Mouse (Mus musculus) heart, embryonic 15.5 days (tissue): Measurements from ENCODE around the gene Rai1. TPM values are rescaled to one million over a fixed set of nuclear protein-coding genes. Genes with fewer than 3 reads are reported as not detected.

Experiments
- ATAC-seq: fragments of 200-750 bp; cut with Nextera tagmentation; replicated peaks from 2 replicates; pipeline ENCODE4 v1.8.0; 2017; ENCODE audit warnings: low read depth, moderate TSS enrichment; ENCODE audit not compliant: insufficient number of reproducible peaks, insufficient read depth, low FRiP score
- H3K27ac ChIP-seq: fragments of 300-500 bp; sonication (generic); 2 replicates; pipeline ENCODE4 v1.5.1; 2015; ENCODE audit warnings: mild to moderate bottlenecking, inconsistent platforms
- H3K27me3 ChIP-seq: fragments of 300-500 bp; sonication (generic); 2 replicates; pipeline ENCODE4 v1.6.1; 2015; ENCODE audit warnings: inconsistent platforms
- H3K36me3 ChIP-seq: fragments of 300-500 bp; sonication (generic); 2 replicates; pipeline ENCODE4 v1.6.1; 2015; ENCODE audit warnings: mild to moderate bottlenecking, inconsistent platforms
- H3K4me1 ChIP-seq: fragments of 300-500 bp; sonication (generic); replicated peaks from 2 replicates; pipeline ENCODE4 v1.6.1; 2015; ENCODE audit warnings: inconsistent platforms
- H3K4me2 ChIP-seq: fragments of 300-500 bp; sonication (generic); 2 replicates; pipeline ENCODE4 v1.6.1; 2015; ENCODE audit warnings: inconsistent platforms, mild to moderate bottlenecking, moderate library complexity
- H3K4me3 ChIP-seq: fragments of 300-500 bp; sonication (generic); 2 replicates; pipeline ENCODE4 v1.5.1; 2015; ENCODE audit warnings: mild to moderate bottlenecking, inconsistent platforms
- H3K9ac ChIP-seq: fragments of 300-500 bp; sonication (generic); 2 replicates; pipeline ENCODE4 v1.6.1; 2015; ENCODE audit warnings: mild to moderate bottlenecking, inconsistent platforms
- H3K9me3 ChIP-seq: fragments of 300-500 bp; sonication (generic); replicated peaks from 2 replicates; pipeline ENCODE4 v1.6.1; 2016; ENCODE audit warnings: inconsistent platforms
- WGBS: fragments of 180-500 bp; shearing (Covaris S2); methylation state at CpG from one replicate; pipeline ENCODE4 v1.1.7; 2015; ENCODE audit warnings: mixed read lengths; 5-methylcytosine and 5-hydroxymethylcytosine counted together
- polyA plus RNA-seq: library from polyadenylated mRNA; unstranded; fragments of >200 nt; fragmentation: Nextera tagmentation; extraction: Ambion mirVana; gene quantifications from 2 replicates; pipeline ENCODE4 v1.2.1, GENCODE M21; 2015

Gene Rai1
- polyA plus RNA-seq, 1 experiment from 2014 or later = 12.8 TPM

DNA sequence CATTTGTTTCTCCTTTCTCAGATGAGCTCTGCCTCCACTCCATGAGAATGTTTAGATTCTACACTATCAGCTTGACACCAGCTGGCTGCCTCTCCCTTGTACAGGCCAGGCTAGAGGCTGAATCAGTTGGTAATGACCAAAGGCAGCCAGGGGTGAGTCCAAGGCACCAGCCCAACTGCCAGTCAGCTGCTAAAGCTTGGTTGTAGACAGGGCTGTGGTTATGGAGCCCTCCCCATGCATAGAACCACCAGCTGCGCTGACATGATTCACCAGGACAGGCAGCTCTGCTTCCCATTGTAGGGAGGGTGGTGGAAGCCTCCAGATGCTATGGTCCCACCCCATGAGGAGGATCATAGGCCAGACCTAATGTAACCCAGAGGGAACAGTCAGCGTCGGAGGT lies 49.1 kb downstream of the Rai1 start:
- H3K36me3 ChIP-seq = 0 out of 2 replicates have a peak, but pooled peaks cover 5% of the 10 kb centered on the region
- no peak overlapping the region for H3K4me2 ChIP-seq
- ATAC-seq = no peak
- no peak overlapping the region for H3K9ac ChIP-seq
- WGBS = 82% methylated on average over 3 of the region's 3 CpGs
- H3K4me3 ChIP-seq = no peak overlapping the region
- peaks cover 25% of the 10 kb centered on the region for H3K4me1 ChIP-seq
- H3K27me3 ChIP-seq = no peaks in the 10 kb centered on the region
- H3K27ac ChIP-seq = no peak overlapping the region
- H3K9me3 ChIP-seq = no peaks in the 10 kb centered on the region

DNA sequence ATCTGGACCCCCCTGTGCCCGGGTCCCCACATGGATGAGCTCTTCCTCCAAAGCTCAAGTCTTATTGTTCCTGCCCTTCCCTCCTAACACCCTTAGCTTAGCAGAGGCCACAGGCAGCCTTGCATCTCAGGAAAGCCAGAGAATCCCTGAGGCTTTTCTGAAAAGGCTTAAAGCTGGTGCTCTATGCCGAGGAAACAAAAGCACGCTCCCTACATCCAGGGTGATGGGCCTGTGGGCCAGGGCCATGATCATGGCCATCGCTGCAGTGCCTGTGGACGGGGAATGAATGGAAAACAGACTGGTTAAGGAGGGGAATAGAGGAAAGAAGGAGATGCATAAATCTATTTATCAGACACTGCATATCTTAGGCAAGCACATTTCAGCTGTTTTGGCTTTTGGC lies 50.9 kb downstream of the Rai1 start:
- 0 out of 2 replicates have a peak, but pooled peaks cover 3% of the 10 kb centered on the region for H3K36me3 ChIP-seq
- WGBS = 88% methylated on average over 5 of the region's 5 CpGs
- no peak overlapping the region for H3K4me3 ChIP-seq
- H3K9ac ChIP-seq = no peak overlapping the region
- H3K9me3 ChIP-seq = no peaks in the 10 kb centered on the region
- no peak for ATAC-seq
- no peaks in the 10 kb centered on the region for H3K27me3 ChIP-seq
- peaks cover 26% of the 10 kb centered on the region for H3K4me1 ChIP-seq
- no peak overlapping the region for H3K4me2 ChIP-seq
- no peak overlapping the region for H3K27ac ChIP-seq

DNA sequence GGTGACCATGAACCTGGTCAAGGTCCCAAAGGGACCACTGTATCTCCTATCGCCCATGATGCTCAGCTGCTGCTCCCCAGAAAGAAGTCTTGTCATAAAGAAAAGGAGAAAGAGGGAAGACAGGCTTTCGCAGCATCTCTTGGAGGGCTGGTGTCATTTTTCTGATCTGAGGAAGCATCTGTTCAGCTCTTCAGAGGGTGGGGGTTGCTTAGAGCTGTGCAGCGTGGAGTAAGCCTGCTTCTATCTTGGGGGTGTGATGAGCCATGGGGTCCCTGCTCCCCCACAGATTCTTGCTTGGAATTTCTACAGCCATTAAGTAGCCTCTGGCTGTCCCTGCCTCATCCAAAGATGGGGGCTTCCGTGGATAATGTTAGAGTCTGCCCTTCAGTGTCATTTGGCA lies 53.5 kb downstream of the Rai1 start:
- ATAC-seq = no peak
- no peak overlapping the region for H3K4me3 ChIP-seq
- no peaks in the 10 kb centered on the region for H3K36me3 ChIP-seq
- no peak overlapping the region for H3K27ac ChIP-seq
- peaks cover 46% of the 10 kb centered on the region for H3K4me1 ChIP-seq
- H3K4me2 ChIP-seq = no peak overlapping the region
- 74% methylated on average over 4 of the region's 4 CpGs for WGBS
- no peaks in the 10 kb centered on the region for H3K27me3 ChIP-seq
- H3K9ac ChIP-seq = no peak overlapping the region
- H3K9me3 ChIP-seq = no peaks in the 10 kb centered on the region

DNA sequence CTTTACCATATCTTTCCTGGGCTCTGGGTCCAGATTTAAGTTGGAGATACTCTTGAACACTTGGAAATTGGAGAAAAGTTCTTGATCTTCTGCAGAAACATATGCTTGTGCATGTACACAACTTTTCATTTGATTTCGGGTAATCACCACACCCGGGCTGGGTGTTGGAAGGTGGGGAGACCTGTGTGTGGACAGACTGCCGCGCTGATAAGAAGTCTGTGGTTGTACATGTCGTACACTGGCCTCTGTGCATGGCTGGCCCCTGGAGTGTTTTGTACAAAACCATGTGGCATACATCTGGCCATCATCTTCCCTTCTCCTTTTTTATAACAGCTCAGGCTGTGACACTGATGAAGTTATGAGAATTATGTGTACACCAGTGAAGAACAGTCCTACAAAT lies 55.1 kb downstream of the Rai1 start:
- H3K27ac ChIP-seq = no peak overlapping the region
- no peaks in the 10 kb centered on the region for H3K36me3 ChIP-seq
- ATAC-seq = no peak
- H3K4me2 ChIP-seq = no peak overlapping the region
- no peaks in the 10 kb centered on the region for H3K27me3 ChIP-seq
- 74% methylated on average over 5 of the region's 5 CpGs for WGBS
- no peaks in the 10 kb centered on the region for H3K9me3 ChIP-seq
- H3K4me1 ChIP-seq = peaks cover 63% of the 10 kb centered on the region
- no peak overlapping the region for H3K4me3 ChIP-seq
- no peak overlapping the region for H3K9ac ChIP-seq

DNA sequence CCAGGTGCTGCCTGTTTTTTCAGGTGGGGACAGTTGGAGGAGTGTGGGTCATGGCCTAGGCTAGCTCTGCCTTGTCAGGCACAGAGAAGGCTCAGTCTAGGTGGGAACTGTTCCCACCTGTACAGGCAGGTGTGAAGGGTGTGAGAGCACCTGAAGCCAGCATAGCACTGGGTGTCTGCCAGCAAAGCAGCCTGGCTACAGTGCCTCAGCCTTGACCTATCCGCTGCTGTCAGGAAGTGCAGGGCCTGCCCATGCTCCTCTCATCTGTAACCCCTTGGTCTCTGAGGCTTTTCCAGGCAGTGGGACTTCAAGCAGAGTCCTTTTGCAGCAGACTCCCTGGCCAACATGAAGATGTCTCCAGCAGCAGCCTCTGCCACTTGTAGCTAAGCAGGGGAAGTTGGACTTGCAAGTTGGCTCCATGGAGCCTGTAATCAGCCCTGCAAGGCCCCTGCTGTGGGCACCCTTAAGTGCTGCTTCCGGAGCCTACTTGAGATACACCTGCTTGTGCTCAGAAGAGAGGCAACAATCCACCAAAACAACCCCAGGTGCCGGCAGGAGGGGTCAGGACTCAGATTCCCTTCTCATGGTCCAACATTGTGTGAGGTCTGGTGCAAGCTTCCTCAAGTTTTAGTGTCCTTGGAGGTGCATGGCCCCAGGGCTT lies 55.8 kb downstream of the Rai1 start:
- ATAC-seq = no peak
- Histone ChIP-seq H3K9ac (no peak overlapping the region), H3K4me3 (no peak overlapping the region), H3K4me2 (no peak overlapping the region), H3K36me3 (no peaks in the 10 kb centered on the region), H3K4me1 (peaks cover 66% of the 10 kb centered on the region), H3K27ac (no peak overlapping the region), H3K9me3 (no peaks in the 10 kb centered on the region), H3K27me3 (no peaks in the 10 kb centered on the region)
- 42% methylated on average over 3 of the region's 3 CpGs for WGBS

DNA sequence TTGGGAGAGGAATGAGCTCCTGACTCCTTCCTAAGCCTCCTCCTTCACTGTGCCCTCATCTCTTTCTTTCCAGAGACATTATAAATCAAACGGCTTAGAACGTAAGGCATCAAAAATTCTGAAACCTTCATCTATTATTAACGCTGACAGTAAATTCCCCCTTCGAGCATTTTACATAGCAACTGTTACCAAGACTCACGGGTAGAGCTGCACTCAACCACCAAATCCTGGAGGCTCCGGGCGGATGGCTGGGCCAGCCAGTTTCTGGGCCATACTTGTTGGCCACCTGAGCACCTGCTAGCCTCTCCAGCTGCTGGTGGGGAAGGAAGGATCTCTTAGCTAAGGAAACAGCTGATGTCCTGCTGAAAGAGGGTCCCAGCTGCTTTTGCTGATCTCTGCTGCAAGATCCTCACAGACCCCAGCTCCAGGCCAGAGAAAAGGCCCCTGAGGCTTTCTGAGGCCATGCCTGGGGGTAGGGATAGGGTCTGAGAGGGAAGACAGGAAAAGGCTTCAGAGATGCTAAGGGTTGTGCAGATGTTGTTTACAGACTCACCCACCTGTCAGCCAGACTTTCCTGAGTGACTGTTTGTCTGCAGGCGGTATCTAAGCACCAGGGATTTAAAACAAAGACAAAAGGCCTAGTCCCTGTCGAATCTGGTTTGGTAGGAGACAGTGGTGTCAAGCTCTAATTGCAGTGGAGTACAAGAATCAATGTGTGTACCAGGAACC lies 56.5 kb downstream of the Rai1 start:
- Histone ChIP-seq H3K9me3 (no peaks in the 10 kb centered on the region), H3K4me1 (peaks cover 72% of the 10 kb centered on the region), H3K4me2 (no peak overlapping the region), H3K27ac (no peak overlapping the region), H3K36me3 (no peaks in the 10 kb centered on the region), H3K4me3 (no peak overlapping the region), H3K27me3 (no peaks in the 10 kb centered on the region), H3K9ac (no peak overlapping the region)
- WGBS = 70% methylated on average over 9 of the region's 9 CpGs
- ATAC-seq = no peak

DNA sequence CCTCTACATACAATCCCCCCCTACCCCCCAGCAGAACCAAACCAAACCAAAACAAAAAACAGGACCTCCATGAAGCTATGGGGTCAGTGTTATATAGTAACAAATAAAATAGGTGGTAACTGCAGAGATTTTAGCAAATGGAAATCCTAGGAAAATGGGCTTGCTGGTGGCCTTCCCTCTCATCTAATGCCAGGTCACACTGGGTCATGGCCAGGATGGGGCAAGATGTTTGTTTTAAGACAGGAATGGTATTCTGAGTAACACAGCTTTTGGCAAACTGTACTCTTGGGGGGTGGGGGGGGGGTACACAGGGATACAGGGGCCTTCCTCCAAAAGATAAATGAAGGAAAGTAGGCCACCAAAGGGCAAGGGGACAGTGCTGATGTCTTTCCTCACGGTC lies 57.7 kb downstream of the Rai1 start:
- peaks cover 76% of the 10 kb centered on the region for H3K4me1 ChIP-seq
- no peak overlapping the region for H3K4me2 ChIP-seq
- no peaks in the 10 kb centered on the region for H3K36me3 ChIP-seq
- no peak overlapping the region for H3K4me3 ChIP-seq
- H3K27me3 ChIP-seq = no peaks in the 10 kb centered on the region
- H3K9ac ChIP-seq = no peak overlapping the region
- H3K27ac ChIP-seq = no peak overlapping the region
- no peaks in the 10 kb centered on the region for H3K9me3 ChIP-seq
- no peak for ATAC-seq
- WGBS = 80% methylated on average over 1 of the region's 1 CpGs

DNA sequence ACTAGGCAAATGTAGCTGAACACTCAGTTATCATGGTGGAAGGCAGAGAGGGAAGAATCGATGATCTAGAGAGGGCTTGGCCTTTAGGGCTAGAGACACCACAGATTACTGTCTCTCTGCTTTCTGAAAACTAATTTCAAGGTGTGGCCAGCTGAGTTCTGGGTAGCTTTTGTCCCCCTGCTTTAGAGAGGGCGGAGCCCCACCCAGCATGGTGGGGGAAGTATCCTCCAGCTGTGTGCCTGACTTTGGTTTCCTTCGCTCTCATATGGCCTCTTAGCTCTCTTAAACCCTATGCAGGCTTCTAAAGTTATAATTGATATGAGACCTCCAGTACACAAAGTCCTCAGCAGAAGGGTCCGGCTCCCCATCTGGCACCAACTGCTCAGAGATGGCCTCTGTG lies 58.5 kb downstream of the Rai1 start:
- Histone ChIP-seq H3K9ac (no peak overlapping the region), H3K4me3 (no peak overlapping the region), H3K27ac (no peak overlapping the region), H3K4me2 (no peak overlapping the region), H3K4me1 (peaks cover 78% of the 10 kb centered on the region), H3K9me3 (no peaks in the 10 kb centered on the region), H3K27me3 (no peaks in the 10 kb centered on the region), H3K36me3 (no peaks in the 10 kb centered on the region)
- no peak for ATAC-seq
- 87% methylated on average over 4 of the region's 4 CpGs for WGBS

DNA sequence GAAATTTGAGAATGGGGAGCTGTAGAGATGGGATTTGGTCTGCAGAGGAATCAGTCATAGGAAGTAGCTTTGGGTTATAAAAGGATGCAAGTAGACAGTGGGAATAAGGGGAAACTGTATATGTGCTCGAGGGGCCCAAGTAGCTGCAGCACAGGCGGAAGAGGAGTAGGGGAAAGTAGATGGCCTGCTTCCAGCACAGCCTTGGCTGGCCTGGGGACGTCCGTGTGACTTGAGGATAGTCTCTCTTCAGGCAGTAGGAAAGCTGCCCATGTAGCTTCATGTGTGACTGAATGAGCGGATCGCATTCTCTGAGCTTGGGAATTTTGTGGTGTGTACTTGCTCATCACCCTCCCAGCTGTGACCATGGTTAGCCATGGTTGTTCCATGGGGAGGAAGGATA lies 59.6 kb downstream of the Rai1 start:
- Histone ChIP-seq H3K36me3 (no peaks in the 10 kb centered on the region), H3K27me3 (no peaks in the 10 kb centered on the region), H3K4me2 (no peak overlapping the region), H3K9me3 (no peaks in the 10 kb centered on the region), H3K9ac (no peak overlapping the region), H3K27ac (peak overlapping the region; percentile 25; the same call in 1 of the 2 replicates), H3K4me3 (no peak overlapping the region), H3K4me1 (peaks cover 85% of the 10 kb centered on the region)
- WGBS = 60% methylated on average over 6 of the region's 6 CpGs
- no peak for ATAC-seq

DNA sequence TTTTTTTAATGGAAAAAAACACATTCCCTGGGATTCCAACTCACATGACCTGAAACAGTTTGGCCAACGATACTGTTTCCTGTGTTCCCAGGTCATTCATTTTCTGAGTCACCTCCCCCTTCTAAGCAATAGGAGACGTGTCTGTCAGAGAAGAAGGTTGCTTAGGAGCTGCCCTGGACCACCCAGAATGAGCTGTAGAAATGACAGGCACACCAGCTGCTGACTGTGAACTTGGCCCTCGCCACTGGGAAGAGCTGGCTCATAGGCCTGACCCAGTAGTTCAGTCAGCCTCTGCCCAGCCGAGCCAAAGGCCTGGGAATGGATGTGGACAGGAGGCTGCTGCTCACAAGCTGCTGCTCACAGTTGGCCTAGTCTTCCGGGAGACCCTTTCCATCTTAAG lies 60.3 kb downstream of the Rai1 start:
- 61% methylated on average over 5 of the region's 5 CpGs for WGBS
- no peaks in the 10 kb centered on the region for H3K27me3 ChIP-seq
- H3K4me2 ChIP-seq = no peak overlapping the region
- H3K27ac ChIP-seq = peak overlapping the region; percentile 25; the same call in 1 of the 2 replicates
- no peaks in the 10 kb centered on the region for H3K36me3 ChIP-seq
- no peaks in the 10 kb centered on the region for H3K9me3 ChIP-seq
- no peak overlapping the region for H3K9ac ChIP-seq
- H3K4me1 ChIP-seq = peaks cover 85% of the 10 kb centered on the region
- H3K4me3 ChIP-seq = no peak overlapping the region
- no peak for ATAC-seq

DNA sequence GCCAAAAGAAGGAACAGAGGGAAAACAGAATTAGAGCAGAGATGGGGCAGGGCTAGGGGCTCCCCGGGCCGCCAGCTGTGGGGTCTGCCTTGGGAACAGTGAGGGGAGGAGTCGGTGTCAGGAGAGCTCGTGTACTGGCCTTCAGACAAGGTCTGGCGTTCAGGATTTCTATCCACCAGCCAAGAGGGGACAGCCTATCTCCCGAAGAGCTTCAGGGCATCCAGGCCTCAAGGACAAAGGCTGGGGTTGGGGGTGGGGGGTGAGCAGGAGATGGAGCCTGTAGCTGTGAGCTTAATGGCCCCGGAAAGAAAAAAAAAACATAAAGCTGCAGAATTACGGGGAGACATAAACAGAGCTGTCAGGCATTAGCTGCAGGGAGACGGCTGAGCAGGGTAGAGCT lies 64.0 kb downstream of the Rai1 start:
- H3K36me3 ChIP-seq = no peaks in the 10 kb centered on the region
- H3K9ac ChIP-seq = 0 out of 2 replicates have a peak overlapping the region, but pooled peaks have one; percentile 15
- peaks cover 87% of the 10 kb centered on the region for H3K4me1 ChIP-seq
- H3K27me3 ChIP-seq = no peaks in the 10 kb centered on the region
- H3K27ac ChIP-seq = peak overlapping the region; percentile 75
- H3K4me2 ChIP-seq = peak overlapping the region; percentile 20; the same call in 1 of the 2 replicates
- WGBS = 34% methylated on average over 9 of the region's 9 CpGs
- H3K9me3 ChIP-seq = no peaks in the 10 kb centered on the region
- ATAC-seq = no peak; the same call in 1 of the 2 replicates
- H3K4me3 ChIP-seq = no peak overlapping the region

DNA sequence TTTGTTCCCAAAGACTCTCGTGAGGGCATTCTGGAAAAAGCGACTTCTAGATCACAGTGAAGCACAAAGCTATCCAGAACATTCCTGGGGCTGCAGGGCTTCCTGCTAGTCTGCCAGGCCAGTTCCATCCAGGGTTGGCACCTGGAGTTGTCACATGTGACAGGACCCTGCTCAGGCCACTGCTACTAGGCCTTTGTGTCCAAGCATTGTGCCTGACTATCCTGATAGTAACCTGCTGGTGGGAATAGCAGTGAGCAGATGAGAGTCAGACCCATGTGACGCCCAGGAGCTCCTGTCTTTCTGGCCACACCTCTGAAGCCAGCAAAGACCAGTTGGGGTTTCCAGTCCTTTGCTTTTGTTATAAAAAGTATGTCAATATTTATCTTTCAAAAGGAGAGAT lies 67.3 kb downstream of the Rai1 start:
- Histone ChIP-seq H3K27ac (peak overlapping the region; percentile 99), H3K4me1 (peaks cover 96% of the 10 kb centered on the region), H3K4me2 (no peak overlapping the region), H3K27me3 (no peaks in the 10 kb centered on the region), H3K36me3 (no peaks in the 10 kb centered on the region), H3K9me3 (no peaks in the 10 kb centered on the region), H3K4me3 (no peak overlapping the region), H3K9ac (no peak overlapping the region)
- 57% methylated on average over 3 of the region's 3 CpGs for WGBS
- ATAC-seq = no peak
